Mouse (Mus musculus) limb, embryonic 15.5 days (tissue): ENCODE measurements around the gene Gm44511. TPM values are rescaled to one million over a fixed set of nuclear protein-coding genes. Genes with fewer than 3 reads are reported as not detected.
A peak's percentile ranks its signal among the peaks of the same experiment; 100 is the strongest.
"Not testable (repeated sequence)": the region's sequence is repeated elsewhere in the genome, so short reads cannot be mapped to it uniquely, and the experiment has no call there.

ENCODE experiments used
- ATAC-seq: fragments of 200-750 bp; cut with Nextera tagmentation; 2 replicates; pipeline ENCODE4 v1.8.0; 2017; ENCODE audit warnings: low read depth, moderate TSS enrichment; ENCODE audit not compliant: insufficient number of reproducible peaks, low FRiP score, low TSS enrichment
- H3K27ac ChIP-seq: fragments of 300-500 bp; sonication (generic); 2 replicates; pipeline ENCODE4 v1.5.1; 2015; ENCODE audit warnings: moderate library complexity, mild to moderate bottlenecking, inconsistent platforms
- H3K27me3 ChIP-seq: fragments of 300-500 bp; sonication (generic); 2 replicates; pipeline ENCODE4 v1.6.1; 2015; ENCODE audit warnings: inconsistent platforms
- H3K36me3 ChIP-seq: fragments of 300-500 bp; sonication (generic); 2 replicates; pipeline ENCODE4 v1.6.1; 2015; ENCODE audit warnings: inconsistent platforms
- H3K4me1 ChIP-seq: fragments of 300-500 bp; sonication (generic); 2 replicates; pipeline ENCODE4 v1.6.1; 2015; ENCODE audit warnings: inconsistent platforms
- H3K4me2 ChIP-seq: fragments of 300-500 bp; sonication (generic); 2 replicates; pipeline ENCODE4 v1.6.1; 2015; ENCODE audit warnings: mild to moderate bottlenecking, inconsistent platforms
- H3K4me3 ChIP-seq: fragments of 300-500 bp; sonication (generic); 2 replicates; pipeline ENCODE4 v1.5.1; 2015; ENCODE audit warnings: mild to moderate bottlenecking, inconsistent platforms
- H3K9ac ChIP-seq: fragments of 300-500 bp; sonication (generic); 2 replicates; pipeline ENCODE4 v1.6.1; 2015; ENCODE audit warnings: inconsistent platforms
- H3K9me3 ChIP-seq: fragments of 300-500 bp; sonication (generic); 2 replicates; pipeline ENCODE4 v1.6.1; 2016; ENCODE audit warnings: inconsistent platforms
- WGBS: fragments of 180-500 bp; shearing (Covaris S2); methylation state at CpG from one replicate; pipeline ENCODE4 v1.1.7; 2015; 5-methylcytosine and 5-hydroxymethylcytosine counted together
- polyA plus RNA-seq: library from polyadenylated mRNA; unstranded; fragments of >200 nt; fragmentation: Nextera tagmentation; extraction: Ambion mirVana; gene quantifications from 2 replicates; pipeline ENCODE4 v1.2.1, GENCODE M21; 2015

Gm44511 gene
- polyA plus RNA-seq, 1 experiment from 2014 or later, result not detected

DNA sequence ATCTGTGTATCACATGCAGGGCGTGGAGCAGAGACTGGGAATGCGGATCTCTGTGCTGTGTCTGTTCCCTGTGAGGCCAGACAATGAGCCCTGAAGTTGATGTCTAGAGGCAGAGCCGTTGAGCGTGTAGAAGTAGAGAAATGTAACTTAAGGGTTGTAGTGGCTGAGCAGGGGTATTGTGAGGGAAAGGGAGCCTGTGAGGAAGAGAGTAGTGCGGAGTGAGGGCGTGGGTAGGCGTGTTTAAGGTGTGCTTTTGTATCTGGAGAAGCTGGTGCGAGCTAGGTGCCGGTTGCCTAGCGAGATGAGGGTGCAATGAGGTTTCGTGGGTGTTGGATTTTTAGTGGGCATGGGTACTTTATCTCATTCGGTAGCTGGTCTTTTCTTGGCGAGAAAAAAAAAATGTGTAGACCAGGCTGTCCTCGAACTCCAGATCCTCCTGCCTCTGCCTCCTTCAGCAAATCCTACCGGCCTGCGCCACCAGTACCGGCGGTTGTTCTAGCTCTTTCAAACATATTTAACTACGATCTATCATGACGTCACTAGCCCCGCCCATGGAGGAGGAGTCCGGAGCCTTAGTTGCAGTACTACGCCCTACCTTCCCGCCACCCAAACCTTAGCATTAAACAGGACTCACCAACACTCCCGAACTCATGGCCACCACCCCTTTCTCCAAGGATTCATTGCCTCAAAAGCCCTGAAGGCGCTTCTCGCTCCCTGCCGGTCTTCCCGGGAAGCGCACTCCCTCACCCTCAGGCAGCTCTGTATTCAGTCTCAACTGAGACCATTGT, 62.2 kb downstream of the Gm44511 start:
- H3K36me3 ChIP-seq, result no peaks in the 10 kb centered on the region
- H3K27me3 ChIP-seq, result no peaks in the 10 kb centered on the region
- peak; percentile 95 for ATAC-seq
- peak overlapping the region; percentile 80 for H3K27ac ChIP-seq
- H3K4me3 ChIP-seq, result peak overlapping the region; percentile 47
- H3K4me1 ChIP-seq, result peaks cover 4% of the 10 kb centered on the region; the same call in 1 of the 2 replicates
- H3K9ac ChIP-seq, result peak overlapping the region; percentile 36; the same call in 1 of the 2 replicates
- WGBS, result 2% methylated on average over 30 of the region's 30 CpGs
- H3K4me2 ChIP-seq, result peak overlapping the region; percentile 55
- H3K9me3 ChIP-seq, result no peaks in the 10 kb centered on the region

GRCm38 (mm10) chr6:128762892-128763670, 63.0 kb downstream of the Gm44511 start:
- not testable (repeated sequence) for H3K4me1 ChIP-seq, H3K9ac ChIP-seq, H3K36me3 ChIP-seq, ATAC-seq, H3K9me3 ChIP-seq, H3K27me3 ChIP-seq, H3K27ac ChIP-seq
- peak overlapping the region; percentile 55 for H3K4me2 ChIP-seq
- H3K4me3 ChIP-seq, result peak overlapping the region; percentile 47
- 77% methylated on average over 9 of the region's 10 CpGs for WGBS

DNA sequence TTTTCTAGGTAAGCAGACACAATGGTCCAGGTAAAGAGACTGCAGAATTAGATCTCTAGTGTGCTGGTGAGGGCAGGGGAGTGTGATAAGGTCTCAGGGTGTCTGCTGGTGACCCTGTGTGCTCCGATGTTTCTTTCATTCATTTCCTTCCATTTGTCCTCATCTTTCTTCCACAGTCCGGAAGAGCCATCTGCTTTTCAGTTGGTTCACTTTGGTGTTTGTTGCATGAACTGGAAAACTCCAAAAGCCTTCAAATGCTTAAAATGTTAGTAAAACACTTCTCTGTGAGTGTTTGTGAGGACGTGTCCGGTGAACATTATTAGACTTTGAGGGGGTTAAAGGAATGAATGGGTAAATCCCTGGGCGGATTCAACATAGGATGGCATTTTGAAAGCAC, 65.0 kb downstream of the Gm44511 start:
- Histone ChIP-seq H3K9ac (no peak overlapping the region), H3K4me3 (peak overlapping the region; percentile 62), H3K9me3 (no peaks in the 10 kb centered on the region), H3K27me3 (no peaks in the 10 kb centered on the region), H3K36me3 (no peaks in the 10 kb centered on the region), H3K4me2 (peak overlapping the region; percentile 42), H3K27ac (0 out of 2 replicates have a peak overlapping the region, but pooled peaks have one; percentile 18), H3K4me1 (peaks cover 4% of the 10 kb centered on the region; the same call in 1 of the 2 replicates)
- no peak for ATAC-seq
- 37% methylated on average over 5 of the region's 5 CpGs for WGBS

DNA sequence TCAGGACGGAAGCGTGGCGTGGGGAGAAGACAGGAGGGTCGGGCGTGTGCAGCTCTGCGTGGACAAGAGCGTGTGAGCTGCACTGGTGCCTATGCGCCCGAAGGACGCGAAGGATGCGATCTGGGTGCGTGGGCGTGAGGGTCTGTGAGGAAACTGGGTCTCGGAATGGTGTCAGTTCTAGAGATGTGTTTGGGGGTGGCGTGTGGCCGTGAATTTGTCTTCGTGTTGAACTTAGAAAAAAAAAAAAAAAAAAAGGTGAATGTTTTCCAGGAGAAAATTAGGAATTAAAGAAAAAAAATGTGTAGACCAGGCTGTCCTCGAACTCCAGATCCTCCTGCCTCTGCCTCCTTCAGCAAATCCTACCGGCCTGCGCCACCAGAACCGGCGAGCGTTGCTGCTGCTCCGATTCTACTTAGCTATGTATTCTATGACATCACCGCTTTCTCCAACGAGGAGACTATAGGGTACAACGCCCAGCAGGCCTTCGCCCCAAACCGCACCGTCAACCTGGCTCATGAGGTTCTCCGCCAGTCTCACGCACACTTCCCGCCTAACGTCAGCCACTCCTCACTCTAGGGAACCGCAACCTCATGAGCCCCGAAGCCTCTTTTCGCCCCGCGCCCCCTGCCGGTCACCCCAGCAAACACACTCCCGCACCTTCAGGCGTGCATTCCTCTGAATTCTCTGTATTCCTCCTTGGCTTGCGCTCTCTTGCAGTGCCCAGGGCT, 65.5 kb downstream of the Gm44511 start:
- H3K9me3 ChIP-seq, H3K36me3 ChIP-seq, H3K4me1 ChIP-seq, H3K27me3 ChIP-seq: not testable (repeated sequence)
- ATAC-seq, result peak; percentile 72
- Histone ChIP-seq H3K27ac (peak overlapping the region; percentile 93), H3K9ac (peak overlapping the region; percentile 61), H3K4me3 (peak overlapping the region; percentile 62), H3K4me2 (peak overlapping the region; percentile 42)
- under 1% methylated on average over 44 of the region's 44 CpGs for WGBS

- Histone ChIP-seq H3K4me2 (0 out of 2 replicates have a peak overlapping the region, but pooled peaks have one; percentile 19), H3K27ac (peak overlapping the region; percentile 93), H3K9ac (peak overlapping the region; percentile 61), H3K4me3 (peak overlapping the region; percentile 62)
- under 1% methylated on average over 22 of the region's 22 CpGs for WGBS
- peak; percentile 21; the same call in 1 of the 2 replicates for ATAC-seq
- not testable (repeated sequence) for H3K27me3 ChIP-seq, H3K36me3 ChIP-seq, H3K9me3 ChIP-seq, H3K4me1 ChIP-seq
Measured at GRCm38 (mm10) chr6:128760016-128760415, 66.1 kb downstream of the Gm44511 start.

GRCm38 (mm10) chr6:128759221-128759950, 66.7 kb downstream of the Gm44511 start:
- WGBS, result 82% methylated on average over 5 of the region's 5 CpGs
- H3K4me1 ChIP-seq, result peaks cover 4% of the 10 kb centered on the region; the same call in 1 of the 2 replicates
- H3K9ac ChIP-seq, result no peak overlapping the region
- H3K9me3 ChIP-seq, result no peaks in the 10 kb centered on the region
- no peak overlapping the region for H3K27ac ChIP-seq
- H3K36me3 ChIP-seq, result no peaks in the 10 kb centered on the region
- peak overlapping the region; percentile 62; the same call in 1 of the 2 replicates for H3K4me3 ChIP-seq
- ATAC-seq, result no peak
- no peak overlapping the region for H3K4me2 ChIP-seq
- H3K27me3 ChIP-seq, result no peaks in the 10 kb centered on the region

DNA sequence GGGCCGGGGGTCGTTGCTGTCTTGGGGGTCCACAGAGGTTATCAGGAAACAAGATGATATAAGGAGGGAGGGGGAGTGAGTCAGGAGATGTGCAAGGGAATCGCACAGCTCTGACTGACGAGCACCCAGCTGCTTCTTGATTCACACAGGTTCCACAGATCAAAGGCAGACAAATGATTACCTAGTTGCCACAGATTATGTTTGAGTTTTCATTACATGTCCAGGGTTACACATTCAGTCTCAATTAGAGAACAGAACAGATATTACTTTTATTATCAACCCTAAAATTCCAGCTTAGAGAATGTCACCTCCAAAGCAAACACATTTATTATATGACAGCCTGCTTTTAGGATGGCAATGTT, 70.7 kb downstream of the Gm44511 start:
- not testable (repeated sequence) for H3K9me3 ChIP-seq, H3K36me3 ChIP-seq, H3K4me3 ChIP-seq, H3K27me3 ChIP-seq, H3K4me2 ChIP-seq, H3K9ac ChIP-seq, ATAC-seq, H3K27ac ChIP-seq, H3K4me1 ChIP-seq
- WGBS, result 38% methylated on average over 4 of the region's 4 CpGs

GRCm38 (mm10) chr6:128754748-128755401, 71.2 kb downstream of the Gm44511 start:
- Histone ChIP-seq H3K27ac (peak overlapping the region; percentile 65), H3K4me3 (0 out of 2 replicates have a peak overlapping the region, but pooled peaks have one; percentile 7), H3K4me2 (peak overlapping the region; percentile 20)
- not testable (repeated sequence) for H3K9ac ChIP-seq, H3K27me3 ChIP-seq, H3K9me3 ChIP-seq, H3K4me1 ChIP-seq, ATAC-seq, H3K36me3 ChIP-seq
- whole genome bisulfite sequencing, result 73% methylated on average over 12 of the region's 12 CpGs

DNA sequence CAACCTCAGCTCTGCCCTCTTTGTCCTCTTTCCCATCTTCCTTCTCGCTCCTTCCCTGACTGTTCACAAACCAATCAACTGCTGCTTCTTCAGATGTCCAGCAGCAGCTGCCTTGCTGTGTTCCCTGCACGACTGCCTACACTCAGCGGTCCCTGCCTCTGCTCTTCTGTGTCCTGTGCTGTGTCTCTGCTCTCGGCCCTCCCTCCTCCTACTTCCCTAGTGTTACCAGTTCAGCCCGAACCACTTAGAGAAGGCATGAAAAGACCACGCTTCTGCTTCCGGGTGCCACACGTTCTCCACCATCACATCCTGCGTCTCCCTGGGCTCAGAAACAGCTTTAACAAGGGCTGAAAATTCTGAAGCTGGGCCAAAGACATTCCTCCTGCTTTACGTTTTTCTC, 71.8 kb downstream of the Gm44511 start:
- H3K36me3 ChIP-seq, H3K9ac ChIP-seq, ATAC-seq, H3K9me3 ChIP-seq, H3K27me3 ChIP-seq, H3K4me1 ChIP-seq: not testable (repeated sequence)
- Histone ChIP-seq H3K4me2 (peak overlapping the region; percentile 20), H3K27ac (peak overlapping the region; percentile 65), H3K4me3 (0 out of 2 replicates have a peak overlapping the region, but pooled peaks have one; percentile 7)
- WGBS, result 27% methylated on average over 9 of the region's 10 CpGs

DNA sequence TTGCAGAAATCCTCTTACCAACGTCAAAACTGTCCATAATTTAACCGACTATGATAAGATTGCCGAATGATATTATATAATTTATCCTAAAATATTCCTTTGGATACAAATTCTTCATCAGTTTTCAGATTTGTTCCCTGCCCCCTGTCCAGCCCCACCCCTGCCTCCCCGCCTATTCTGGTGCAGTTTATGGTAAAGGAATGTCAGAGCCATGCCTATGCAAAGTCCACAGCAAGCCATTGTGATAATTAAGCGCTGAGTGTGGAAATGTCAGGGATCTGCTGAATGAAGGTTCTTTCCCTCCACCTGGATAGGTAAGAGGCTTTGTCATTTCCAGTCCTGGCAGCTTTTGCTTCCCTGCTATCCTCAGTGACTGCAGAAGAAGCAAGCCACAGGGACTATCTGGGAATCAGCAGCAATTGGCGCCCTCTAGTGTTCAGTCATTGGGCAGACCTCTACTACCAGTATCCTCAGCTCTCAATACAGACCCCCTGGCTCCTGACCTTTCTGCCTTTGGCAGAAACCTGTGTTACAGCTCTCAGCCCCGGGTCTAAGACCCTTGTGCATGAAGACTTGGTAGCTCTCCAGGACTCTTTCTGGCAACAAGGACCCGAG, 72.4 kb downstream of the Gm44511 start:
- H3K36me3 ChIP-seq, H3K9me3 ChIP-seq, H3K9ac ChIP-seq, H3K27ac ChIP-seq, H3K4me1 ChIP-seq, H3K27me3 ChIP-seq, H3K4me2 ChIP-seq: not testable (repeated sequence)
- 0 out of 2 replicates have a peak overlapping the region, but pooled peaks have one; percentile 7 for H3K4me3 ChIP-seq
- ATAC-seq, result peak; percentile 85; the same call in 1 of the 2 replicates
- WGBS, result 37% methylated on average over 8 of the region's 8 CpGs
